Mouse (Mus musculus) hindbrain, postnatal 0 days (tissue): Measurements from ENCODE around the gene Cenpi. TPM values are rescaled to one million over a fixed set of nuclear protein-coding genes. Genes with fewer than 3 reads are reported as not detected.
"Not testable (repeated sequence)": the region's sequence is repeated elsewhere in the genome, so short reads cannot be mapped to it uniquely, and the experiment has no call there.

Experiments
- ATAC-seq: fragments of 200-750 bp; cut with Nextera tagmentation; 2 replicates; pipeline ENCODE4 v1.8.0; 2017; ENCODE audit warnings: mild to moderate bottlenecking, moderate TSS enrichment, moderate library complexity
- DNase-seq: peaks from one replicate; pipeline ENCODE4 v3.0.0-alpha.2; 2015; ENCODE audit warnings: low spot score
- H3K27ac ChIP-seq: fragments of 300-500 bp; sonication (generic); 2 replicates; pipeline ENCODE4 v1.5.1; 2014; ENCODE audit warnings: mild to moderate bottlenecking
- H3K27me3 ChIP-seq: fragments of 300-500 bp; sonication (generic); 2 replicates; pipeline ENCODE4 v1.6.1; 2014; ENCODE audit warnings: low read length, mixed read lengths; ENCODE audit not compliant: insufficient read depth
- H3K36me3 ChIP-seq: fragments of 300-500 bp; sonication (generic); 2 replicates; pipeline ENCODE4 v1.6.1; 2014; ENCODE audit warnings: low read length, mixed read lengths; ENCODE audit not compliant: insufficient read depth
- H3K4me1 ChIP-seq: fragments of 300-500 bp; sonication (generic); 2 replicates; pipeline ENCODE4 v1.6.1; 2014; ENCODE audit warnings: antibody characterized with exemption, low read length, mixed read lengths; ENCODE audit not compliant: insufficient read depth
- H3K4me2 ChIP-seq: fragments of 300-500 bp; sonication (generic); 2 replicates; pipeline ENCODE4 v1.6.1; 2014; ENCODE audit warnings: low read depth, mild to moderate bottlenecking, low read length, moderate library complexity, mixed read lengths
- H3K4me3 ChIP-seq: fragments of 300-500 bp; sonication (generic); 2 replicates; pipeline ENCODE4 v1.5.1; 2014; ENCODE audit warnings: low read length
- H3K9ac ChIP-seq: fragments of 300-500 bp; sonication (generic); replicated peaks from 2 replicates; pipeline ENCODE4 v1.6.1; 2014; ENCODE audit warnings: mild to moderate bottlenecking, low read length, moderate library complexity, mixed read lengths
- H3K9me3 ChIP-seq: fragments of 300-500 bp; sonication (generic); 2 replicates; pipeline ENCODE4 v1.6.1; 2016; ENCODE audit warnings: low read length, mixed read lengths
- CTCF ChIP-seq: IDR thresholded peaks from 2 replicates; pipeline ENCODE4 v1.5.1; 2016; ENCODE audit warnings: antibody characterized with exemption, control low read depth, low read depth
- WGBS: fragments of 180-500 bp; shearing (Covaris S2); extraction: QIAGEN DNeasy Blood & Tissue Kit; methylation state at CpG from one replicate; pipeline ENCODE4 v1.1.7; 2014; 5-methylcytosine and 5-hydroxymethylcytosine counted together
- polyA plus RNA-seq: library from polyadenylated mRNA; unstranded; fragments of >200 nt; fragmentation: Nextera tagmentation; extraction: Ambion mirVana; gene quantifications from 2 replicates; pipeline ENCODE4 v1.2.1, GENCODE M21; 2015
- total RNA-seq: library from RNA; depleted of rRNA; stranded (reverse); fragments of >200 nt; gene quantifications from 2 replicates; pipeline ENCODE4 v1.2.3, GENCODE M21; 2014

The Cenpi gene
- total and polyA plus RNA-seq, 2 experiments from 2014 or later, result 4.7 to 6.7 TPM

- H3K4me2 ChIP-seq, result no peak overlapping the region
- TF ChIP-seq CTCF, result no peak
- no peak for ATAC-seq
- no peak overlapping the region for H3K9ac ChIP-seq
- no peak overlapping the region for H3K4me3 ChIP-seq
- no peak for DNase-seq
- H3K4me1 ChIP-seq, result no peaks in the 10 kb centered on the region
- WGBS, result 93% methylated on average over 1 of the region's 1 CpGs
- no peaks in the 10 kb centered on the region for H3K27me3 ChIP-seq
- no peaks in the 10 kb centered on the region for H3K9me3 ChIP-seq
- no peaks in the 10 kb centered on the region for H3K36me3 ChIP-seq
- no peak overlapping the region for H3K27ac ChIP-seq
Measured at GRCm38 (mm10) chrX:134303287-134303686, 4.6 kb upstream of the Cenpi start.

GRCm38 (mm10) chrX:134308275-134308634 lies 371 bp downstream of the Cenpi start:
- Histone ChIP-seq H3K4me2 (peak overlapping the region; percentile 58), H3K27me3 (no peaks in the 10 kb centered on the region), H3K9me3 (no peaks in the 10 kb centered on the region), H3K36me3 (no peaks in the 10 kb centered on the region), H3K4me3 (peak overlapping the region; percentile 39), H3K27ac (no peak overlapping the region), H3K4me1 (no peaks in the 10 kb centered on the region), H3K9ac (no peak overlapping the region; the same call in 1 of the 2 replicates)
- no peak for TF ChIP-seq CTCF
- peak; percentile 7 for DNase-seq
- ATAC-seq, result peak; percentile 80
- WGBS, result 29% methylated on average over 9 of the region's 9 CpGs

GRCm38 (mm10) chrX:134311193-134311592 lies 3.3 kb downstream of the Cenpi start:
- H3K4me1 ChIP-seq, H3K4me3 ChIP-seq, H3K27ac ChIP-seq, H3K9ac ChIP-seq, DNase-seq, H3K27me3 ChIP-seq, H3K4me2 ChIP-seq, H3K36me3 ChIP-seq, H3K9me3 ChIP-seq, ATAC-seq: not testable (repeated sequence)
- WGBS, result 84% methylated on average over 7 of the region's 7 CpGs

- no peak overlapping the region for H3K27ac ChIP-seq
- no peaks in the 10 kb centered on the region for H3K27me3 ChIP-seq
- no peak overlapping the region for H3K4me2 ChIP-seq
- H3K9ac ChIP-seq, result no peak overlapping the region
- H3K36me3 ChIP-seq, result no peaks in the 10 kb centered on the region
- peak; percentile 37 for DNase-seq
- H3K9me3 ChIP-seq, result no peaks in the 10 kb centered on the region
- no peak for ATAC-seq
- no peak overlapping the region for H3K4me3 ChIP-seq
- peak; percentile 65 for TF ChIP-seq CTCF
- WGBS, result 86% methylated on average over 2 of the region's 2 CpGs
- no peaks in the 10 kb centered on the region for H3K4me1 ChIP-seq
Measured at GRCm38 (mm10) chrX:134319153-134319932, 11.5 kb downstream of the Cenpi start.

- peak; percentile 59 for TF ChIP-seq CTCF
- no peaks in the 10 kb centered on the region for H3K36me3 ChIP-seq
- no peak for ATAC-seq
- WGBS, result 92% methylated on average over 2 of the region's 2 CpGs
- peak; percentile 24 for DNase-seq
- no peak overlapping the region for H3K9ac ChIP-seq
- H3K27me3 ChIP-seq, result no peaks in the 10 kb centered on the region
- no peaks in the 10 kb centered on the region for H3K9me3 ChIP-seq
- no peaks in the 10 kb centered on the region for H3K4me1 ChIP-seq
- H3K4me3 ChIP-seq, result no peak overlapping the region
- no peak overlapping the region for H3K27ac ChIP-seq
- H3K4me2 ChIP-seq, result no peak overlapping the region
Measured at GRCm38 (mm10) chrX:134333280-134333679, 25.4 kb downstream of the Cenpi start.

- Histone ChIP-seq H3K4me2 (no peak overlapping the region), H3K4me1 (no peaks in the 10 kb centered on the region), H3K9ac (no peak overlapping the region), H3K4me3 (no peak overlapping the region), H3K9me3 (no peaks in the 10 kb centered on the region), H3K27ac (no peak overlapping the region), H3K36me3 (no peaks in the 10 kb centered on the region), H3K27me3 (no peaks in the 10 kb centered on the region)
- no peak for DNase-seq
- no peak for ATAC-seq
- WGBS, result 90% methylated on average over 2 of the region's 2 CpGs
- TF ChIP-seq CTCF, result no peak
Measured at GRCm38 (mm10) chrX:134342735-134343134, 34.9 kb downstream of the Cenpi start.

- Histone ChIP-seq H3K4me1 (no peaks in the 10 kb centered on the region), H3K9ac (no peak overlapping the region), H3K27ac (no peak overlapping the region), H3K9me3 (no peaks in the 10 kb centered on the region), H3K4me2 (no peak overlapping the region), H3K27me3 (no peaks in the 10 kb centered on the region), H3K36me3 (no peaks in the 10 kb centered on the region), H3K4me3 (no peak overlapping the region)
- WGBS, result 93% methylated on average over 6 of the region's 6 CpGs
- DNase-seq (no peak), ATAC-seq (no peak)
- TF ChIP-seq CTCF, result no peak
Measured at GRCm38 (mm10) chrX:134350205-134350604, 42.3 kb downstream of the Cenpi start.
